Mouse (Mus musculus): Measurements from ENCODE around the gene Txk. TPM values are rescaled to one million over a fixed set of nuclear protein-coding genes. Genes with fewer than 3 reads are reported as not detected.

Gene Txk
- total RNA-seq, 2 experiments from 2014 or later = 0.18 to 0.25 TPM

DNA sequence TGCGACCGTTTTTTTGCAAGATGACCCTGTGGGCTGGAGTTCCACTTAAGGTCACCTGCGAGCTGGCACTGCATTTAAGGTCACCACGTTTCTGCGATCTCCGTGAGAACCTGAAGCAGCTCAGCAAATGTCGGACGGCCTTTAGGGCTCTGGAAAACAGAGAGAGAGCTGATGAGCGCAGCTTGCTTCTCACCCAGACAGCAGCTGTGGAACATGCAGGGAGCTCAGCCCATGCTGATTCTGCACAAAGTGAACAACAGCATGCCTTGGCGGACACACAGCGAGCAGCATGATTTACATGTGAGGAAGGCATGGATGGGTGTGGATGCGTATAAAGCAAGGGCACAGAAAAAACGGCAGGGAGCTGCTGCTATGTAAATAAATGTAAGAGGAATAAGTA, 56.1 kb downstream of the Txk start:
- no peak for DNase-seq (ENCODE audit: low spot score in 2 of 2)

DNA sequence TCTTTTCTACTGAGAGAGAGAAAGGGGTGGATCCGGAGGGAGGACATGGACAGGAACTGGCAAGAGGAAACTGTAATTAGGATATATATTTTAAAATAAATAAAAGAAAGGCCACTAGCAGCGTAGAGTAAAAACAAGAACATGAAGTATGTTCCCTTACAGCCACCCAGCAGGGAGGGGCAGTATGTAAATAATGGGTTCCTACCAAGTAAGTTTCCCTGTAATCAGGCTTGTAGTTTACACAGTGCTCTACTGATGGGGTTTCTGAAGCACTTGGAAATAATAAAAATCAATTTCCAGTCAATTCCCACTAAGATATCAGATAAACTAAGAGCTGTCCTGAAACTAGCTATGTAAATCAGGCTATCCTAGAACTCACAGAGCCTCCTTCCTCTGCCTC, 57.9 kb downstream of the Txk start:
- DNase-seq (ENCODE audit: low spot score in 2 of 2) = no peak

DNA sequence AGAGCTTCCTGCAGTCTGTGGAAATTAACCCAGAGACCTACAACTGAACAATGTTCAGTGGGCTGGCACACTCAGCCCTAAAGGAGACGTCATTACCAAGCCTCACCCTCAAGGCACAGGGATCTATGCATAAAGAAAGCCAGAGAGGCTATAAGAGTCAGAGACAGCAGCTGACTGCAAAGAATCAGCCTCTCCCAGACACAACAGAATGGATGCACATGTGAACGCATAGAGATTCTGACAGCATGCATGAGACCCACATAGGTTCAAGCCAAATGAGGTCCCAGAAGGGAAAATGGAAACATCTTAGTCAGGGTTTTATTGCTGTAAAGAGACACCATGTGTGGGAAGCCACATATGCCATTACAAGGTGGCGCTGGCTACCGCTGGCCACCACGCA, 62.1 kb downstream of the Txk start:
- DNase-seq (ENCODE audit: low spot score in 2 of 2) = no peak

DNA sequence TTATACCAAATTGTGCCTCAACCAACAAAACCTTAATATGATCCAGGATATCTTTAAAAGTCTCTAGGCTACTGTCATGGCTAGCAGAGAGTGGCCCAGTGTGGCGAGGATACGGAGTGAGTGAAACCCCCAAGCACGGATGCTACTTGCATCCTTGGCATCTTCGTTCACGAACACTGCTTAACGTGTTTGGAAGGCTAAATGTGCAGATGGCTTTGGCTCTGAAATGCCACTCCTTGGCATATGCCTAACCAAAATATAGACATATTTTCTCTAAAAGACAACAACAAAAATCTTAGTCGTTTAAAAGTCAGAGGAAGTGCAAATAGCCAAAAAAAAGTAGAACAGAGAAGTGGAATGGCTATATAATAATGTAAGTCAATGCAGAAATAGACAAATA, 63.0 kb downstream of the Txk start:
- no peak for DNase-seq (ENCODE audit: low spot score in 2 of 2)

DNA sequence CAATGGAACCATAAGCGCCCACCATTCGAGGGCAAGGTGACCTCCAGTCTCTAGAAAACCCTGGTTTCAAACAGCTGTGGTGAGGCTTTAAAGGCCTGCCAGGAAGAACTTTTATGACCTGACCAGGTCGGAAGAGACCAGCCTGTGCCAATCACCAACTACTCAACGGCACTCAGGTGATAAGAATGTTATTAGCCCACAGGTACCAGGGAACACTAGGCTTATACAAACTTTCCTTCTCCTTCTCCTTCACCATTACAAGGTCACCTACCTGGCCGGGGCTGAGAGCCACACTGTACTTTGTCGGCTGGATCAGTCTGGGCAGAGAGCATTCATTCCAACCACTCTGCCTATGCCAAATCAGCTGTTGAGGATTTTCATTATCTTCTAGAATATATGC, 71.1 kb downstream of the Txk start:
- no peak for DNase-seq (ENCODE audit: low spot score in 2 of 2)

DNA sequence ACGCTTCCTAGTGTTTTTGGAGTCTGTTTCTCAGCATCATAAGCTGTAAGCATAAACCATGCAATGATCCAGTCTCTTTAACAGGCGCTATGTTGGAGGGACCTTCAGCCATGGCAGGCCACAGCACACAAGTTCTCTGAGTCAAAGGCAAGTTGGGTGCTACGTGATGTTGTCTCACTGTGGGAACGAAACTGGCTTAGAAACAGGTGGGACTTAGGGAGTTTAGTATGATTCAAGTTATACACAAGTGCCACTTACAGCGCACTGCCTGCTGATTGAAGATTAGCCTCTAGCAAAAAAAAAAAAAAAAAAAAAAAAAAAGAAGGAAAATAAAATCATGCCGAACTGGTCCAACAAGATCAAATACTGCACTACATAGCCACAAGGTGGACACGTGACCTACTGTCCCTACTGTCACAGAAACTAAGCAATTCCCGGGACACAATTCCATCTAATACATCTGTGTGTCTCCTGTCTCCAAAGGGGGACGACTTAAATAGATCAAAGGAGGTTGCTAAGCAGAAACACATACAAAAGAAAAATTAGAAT, 77.5 kb downstream of the Txk start:
- no peak for DNase-seq (ENCODE audit: low spot score in 2 of 2)

DNA sequence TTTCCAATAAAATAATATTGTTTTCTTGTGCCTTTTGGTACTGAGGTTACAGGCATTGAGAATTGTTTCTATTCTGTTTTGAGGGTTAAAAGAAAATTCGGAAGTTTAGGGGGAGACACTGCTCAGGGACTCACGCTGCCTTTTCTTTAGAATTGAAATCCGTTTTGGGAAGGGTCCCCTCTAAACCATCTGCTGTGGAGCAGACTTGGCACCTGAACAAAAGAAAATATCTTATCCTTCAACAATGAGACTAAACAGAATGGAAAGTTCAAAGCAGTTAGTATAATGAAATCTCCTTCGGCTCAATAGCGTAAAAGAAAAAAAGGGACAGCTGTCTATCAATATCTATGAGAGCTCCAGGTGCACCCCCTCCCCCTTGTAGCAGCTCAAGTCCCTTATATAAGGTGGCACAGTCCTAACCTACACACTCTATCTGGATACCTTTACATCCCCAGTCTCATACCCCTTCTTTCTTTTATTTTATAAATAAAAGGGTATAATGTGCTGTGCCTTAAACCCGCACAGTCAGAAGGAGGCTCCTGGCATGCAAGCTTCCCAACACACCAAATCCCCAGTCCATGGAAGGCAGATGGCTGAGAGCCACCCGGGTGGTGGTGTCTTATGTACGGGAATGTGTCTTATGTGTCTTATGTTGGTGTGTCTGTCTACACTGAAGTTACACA, 81.4 kb downstream of the Txk start:
- DNase-seq (ENCODE audit: low spot score in 2 of 2) = no peak

DNA sequence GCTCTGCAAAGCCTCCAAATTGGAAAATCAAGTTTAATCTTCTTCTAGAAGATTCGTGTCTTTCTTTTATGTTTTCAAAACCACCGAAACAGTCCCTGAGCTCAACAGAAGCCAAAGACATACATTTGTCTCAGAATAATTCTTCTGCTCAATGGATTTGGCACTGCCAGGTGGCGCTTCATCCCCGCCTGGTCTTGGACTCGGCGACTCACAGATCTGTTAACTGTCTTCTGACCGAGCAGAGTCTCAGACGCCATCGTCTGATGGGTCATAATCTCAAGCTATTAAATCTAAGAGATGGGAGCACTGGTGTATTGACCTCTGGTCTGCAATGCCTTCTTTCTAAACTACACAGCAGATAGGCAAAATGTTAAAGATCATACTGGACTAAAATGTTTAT, 84.2 kb downstream of the Txk start:
- no peak for DNase-seq (ENCODE audit: low spot score in 2 of 2)

DNA sequence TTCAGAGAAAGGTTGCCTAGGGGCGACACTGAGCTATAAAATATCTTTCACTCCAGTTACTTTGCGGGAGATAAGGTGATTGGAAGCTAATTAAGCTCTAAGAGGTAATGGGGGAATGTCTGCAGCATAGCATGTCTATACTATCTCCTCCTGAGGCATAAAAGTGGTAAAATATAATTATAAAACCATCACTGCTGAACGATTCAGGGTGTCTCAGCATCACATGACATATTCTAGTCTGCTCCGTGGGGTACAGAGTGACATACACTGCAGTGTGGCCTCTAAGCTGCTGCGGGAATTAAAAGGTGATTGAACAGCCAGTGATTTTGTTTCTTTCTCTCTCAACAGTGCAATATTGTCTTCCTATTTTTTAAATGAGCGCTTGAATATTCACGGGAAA, 86.1 kb downstream of the Txk start:
- DNase-seq (ENCODE audit: low spot score in 2 of 2) = no peak

DNA sequence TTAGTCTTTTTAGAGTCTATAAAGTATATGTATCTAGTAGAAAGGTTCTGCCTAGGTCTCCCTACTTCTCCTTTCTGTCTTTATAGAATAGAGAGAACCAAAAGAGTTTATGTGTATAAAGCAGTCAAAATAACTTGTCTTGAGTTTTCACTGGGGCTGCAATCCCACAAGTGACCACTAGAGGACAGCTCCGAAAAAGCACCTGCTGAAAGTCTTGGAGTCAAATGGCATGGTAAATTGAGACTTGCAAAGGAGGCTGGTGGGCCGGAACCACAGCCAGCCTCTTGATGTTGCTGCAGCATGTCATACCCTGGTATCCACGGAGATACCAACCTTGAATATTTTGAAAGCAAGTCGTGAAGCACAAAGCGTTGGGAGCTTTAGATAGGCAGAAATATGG, 87.3 kb downstream of the Txk start:
- DNase-seq (ENCODE audit: low spot score in 2 of 2) = peak in 1 of 2 experiments; percentile 37

DNA sequence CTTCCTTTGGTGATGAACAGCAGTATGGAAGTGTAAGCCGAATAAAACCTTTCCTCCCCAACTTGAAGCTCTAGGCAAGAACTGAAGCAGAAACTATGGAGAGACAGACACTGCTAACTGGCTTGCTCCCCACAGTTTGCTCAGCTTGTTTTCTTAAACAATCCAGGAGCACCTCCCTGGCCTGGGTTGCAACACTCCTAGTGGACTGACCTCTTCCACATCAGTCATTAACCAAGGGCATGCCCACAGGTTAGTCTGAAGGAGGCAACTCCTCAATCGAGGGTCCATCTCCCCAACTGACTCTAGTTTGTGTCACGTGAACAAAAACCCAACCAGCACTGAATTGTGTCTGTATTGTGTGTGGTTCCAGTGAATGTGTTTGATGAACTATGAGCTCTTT, 87.7 kb downstream of the Txk start:
- no peak for DNase-seq (ENCODE audit: low spot score in 2 of 2)

DNA sequence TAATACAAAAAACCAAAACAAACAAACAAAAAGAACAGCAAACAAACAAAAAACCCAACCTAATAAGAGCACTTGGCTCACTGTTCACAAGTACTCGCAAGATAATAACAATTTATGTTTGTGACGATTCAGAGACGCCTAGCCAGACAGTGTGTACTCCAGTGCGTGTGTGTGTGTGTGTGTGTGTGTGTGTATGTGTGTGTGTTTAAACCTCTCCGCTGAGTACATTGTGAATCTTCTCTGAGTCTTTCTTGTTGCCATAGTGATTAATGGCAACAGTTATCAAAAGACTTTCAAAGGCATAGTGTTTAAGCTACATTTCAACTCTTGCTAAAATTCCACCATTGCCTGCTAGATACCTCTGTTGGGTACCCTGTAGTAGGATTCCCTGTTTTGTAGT, 88.5 kb downstream of the Txk start:
- no peak for DNase-seq (ENCODE audit: low spot score in 2 of 2)

DNA sequence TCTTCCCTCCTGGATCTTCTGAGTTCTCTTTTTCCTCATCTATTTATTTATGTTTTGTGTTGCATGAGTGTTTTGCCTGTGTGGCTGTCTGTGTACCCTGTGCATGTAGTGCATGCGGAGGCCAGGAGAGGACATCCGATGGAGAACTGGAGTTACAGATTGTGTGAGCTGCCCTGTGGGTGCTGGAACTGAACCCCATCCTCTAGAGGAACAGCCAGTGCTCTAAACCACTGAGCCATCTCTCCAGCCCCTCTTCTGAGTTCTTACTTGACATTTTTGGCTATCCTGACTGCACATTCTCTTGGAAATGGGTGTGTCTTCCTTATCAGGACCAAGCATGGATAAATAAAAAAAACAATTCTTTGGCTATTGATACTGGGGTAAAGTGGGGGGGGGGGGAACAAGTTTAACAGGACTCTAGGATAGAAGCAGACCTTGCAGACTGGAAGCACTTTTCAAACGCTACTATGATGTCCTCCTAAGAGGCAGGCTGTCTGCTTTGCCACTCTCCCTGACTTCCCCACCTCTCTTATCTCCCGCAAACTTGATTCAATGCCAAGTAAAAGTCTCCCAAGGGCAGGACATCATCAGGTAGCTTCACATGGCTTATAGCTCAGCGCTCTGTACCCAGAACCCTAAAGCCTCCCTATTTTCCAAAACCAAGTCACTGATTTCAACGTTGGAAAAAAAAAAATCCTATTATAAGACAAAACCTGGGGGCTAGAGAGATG, 91.4 kb downstream of the Txk start:
- no peak for DNase-seq (ENCODE audit: low spot score in 2 of 2)

DNA sequence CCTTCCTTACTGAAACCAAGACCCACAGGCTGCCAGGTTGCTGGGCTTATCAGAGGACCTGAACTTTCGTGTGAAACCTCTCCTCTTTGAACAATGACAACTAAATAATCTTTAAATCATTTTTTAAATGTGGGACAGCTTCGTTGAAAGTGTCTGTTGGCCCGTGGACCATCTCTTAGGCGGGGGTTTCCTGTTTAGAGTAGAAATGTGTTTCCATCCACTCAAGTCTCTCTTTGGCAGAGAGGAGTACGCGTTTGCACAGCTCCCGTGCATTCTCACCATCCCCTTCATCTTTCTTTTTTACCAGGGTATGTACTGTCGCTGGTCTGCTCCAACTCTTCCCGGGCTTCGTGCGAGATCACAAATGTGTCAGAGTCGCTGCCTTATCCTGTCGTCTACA, 94.2 kb downstream of the Txk start:
- no peak for DNase-seq (ENCODE audit: low spot score in 2 of 2)

DNA sequence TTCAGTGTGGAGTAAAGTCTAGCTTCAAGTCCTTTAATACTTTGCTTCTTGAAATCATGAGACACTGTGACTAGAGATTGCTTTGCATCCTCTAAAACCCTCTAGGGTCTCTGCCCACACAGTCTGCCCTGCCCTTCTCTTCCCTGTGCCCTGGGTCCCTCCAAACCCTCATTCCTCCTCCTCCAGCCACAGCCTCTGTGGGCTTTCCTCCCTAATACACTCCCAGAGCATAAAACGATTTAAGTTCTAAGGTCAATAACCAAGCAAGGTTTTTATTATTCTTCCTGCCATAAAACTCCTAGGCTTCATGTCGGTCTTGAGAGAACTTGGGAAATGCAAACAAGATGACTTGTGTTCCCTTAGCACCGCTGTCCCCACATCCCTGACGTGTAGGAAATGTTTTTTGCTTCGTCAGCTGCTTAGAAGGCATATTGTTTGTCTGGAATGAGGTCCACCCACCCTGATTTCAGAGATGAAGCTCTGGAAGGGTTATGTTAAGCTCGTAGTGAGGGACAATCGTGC, 96.2 kb downstream of the Txk start:
- DNase-seq (ENCODE audit: low spot score in 2 of 2) = no peak

DNA sequence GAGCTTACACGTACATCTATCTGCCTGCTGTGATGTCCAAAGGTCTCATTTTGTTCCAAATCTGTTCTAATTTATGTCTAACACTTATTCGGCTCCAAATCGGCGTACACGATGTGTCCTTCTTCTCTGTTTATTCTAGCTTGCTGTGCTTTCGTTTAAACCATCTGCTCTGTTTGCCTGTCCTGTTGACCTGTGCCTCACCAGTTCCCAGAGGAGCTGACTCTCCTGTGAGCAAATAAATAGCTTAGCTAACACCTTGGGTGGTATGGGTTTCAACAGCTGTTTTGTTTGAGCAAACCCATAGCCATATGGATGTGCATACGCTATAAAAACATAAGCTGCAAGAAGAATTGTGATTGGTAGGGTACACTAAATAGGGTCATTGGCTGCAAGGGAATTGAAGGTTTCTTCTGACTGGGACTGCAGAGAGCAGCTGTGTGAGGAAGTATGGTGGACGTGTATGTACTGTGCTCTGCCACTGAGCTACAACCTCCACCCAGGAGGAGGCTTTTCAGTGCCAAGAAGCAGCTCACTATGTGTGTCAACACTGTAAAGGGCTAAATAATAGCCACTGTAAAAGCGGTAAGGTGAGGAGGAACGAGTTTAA, 99.4 kb downstream of the Txk start:
- DNase-seq (ENCODE audit: low spot score in 2 of 2) = no peak

DNA sequence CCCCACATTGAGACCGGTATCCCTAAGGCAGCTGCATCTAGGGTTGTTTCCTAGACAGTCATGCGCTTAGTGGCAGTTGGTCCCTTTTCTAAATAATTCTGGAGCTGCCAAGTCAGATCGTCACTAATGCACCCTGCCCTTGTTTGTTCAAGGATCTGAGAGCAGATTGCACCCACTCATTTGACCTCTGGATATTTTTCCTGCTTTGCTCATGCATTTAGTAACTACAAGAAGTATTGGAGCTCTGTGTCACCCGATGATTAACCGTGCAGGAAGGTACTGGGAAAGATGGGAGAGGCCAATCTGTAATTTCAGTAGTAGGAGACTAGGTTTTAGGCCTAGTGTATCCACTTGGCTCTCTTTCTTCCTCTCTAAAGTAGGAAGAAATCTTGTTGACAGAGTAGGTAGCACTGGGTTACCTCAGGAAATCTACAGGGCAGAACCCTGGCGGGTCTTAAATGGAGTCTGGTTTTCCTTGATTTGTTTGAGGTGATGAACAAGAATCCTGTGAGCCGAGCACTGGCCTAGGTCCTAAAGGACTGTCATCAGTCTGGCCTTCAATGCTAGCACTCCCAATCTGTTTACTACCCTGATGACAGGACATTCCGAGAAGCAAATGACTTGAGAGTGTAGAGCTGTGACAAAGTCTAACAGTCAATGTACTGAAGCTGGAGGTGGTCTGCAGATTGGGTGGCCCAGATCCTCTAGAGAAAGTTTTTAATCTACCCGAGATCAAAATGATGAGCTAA, 103.4 kb downstream of the Txk start:
- no peak for DNase-seq (ENCODE audit: low spot score in 2 of 2)

DNA sequence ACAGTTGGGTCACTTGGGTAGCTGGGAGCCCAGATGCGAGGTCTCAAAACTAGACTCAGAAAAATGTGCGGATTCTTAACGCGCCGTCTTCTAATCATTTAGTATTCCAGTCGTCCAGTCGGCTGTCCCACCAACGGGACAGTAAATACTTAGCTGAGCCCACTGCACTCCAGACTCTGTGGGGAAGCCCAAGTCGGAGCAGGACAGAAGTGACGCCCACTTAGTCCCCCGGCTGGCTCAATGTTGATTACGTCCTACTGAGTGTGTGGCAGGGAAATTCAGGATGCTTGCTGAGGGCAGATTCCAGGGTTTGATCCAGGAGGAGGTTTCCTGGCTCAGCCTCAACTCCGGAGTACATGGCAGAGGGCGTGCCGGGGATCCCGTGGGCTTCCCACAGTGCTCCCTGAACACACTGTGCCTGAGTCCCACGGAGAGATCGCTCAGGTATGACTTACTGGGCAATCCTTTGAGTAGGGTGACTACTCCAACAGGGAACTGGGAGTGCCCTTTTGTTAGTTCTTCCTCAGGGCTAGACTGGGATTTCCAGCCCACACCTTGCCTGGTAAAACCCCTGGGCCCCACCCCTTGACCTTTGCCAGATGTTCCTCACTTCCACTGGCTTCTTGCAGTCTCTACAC, 104.5 kb downstream of the Txk start:
- no peak for DNase-seq (ENCODE audit: low spot score in 2 of 2)

DNA sequence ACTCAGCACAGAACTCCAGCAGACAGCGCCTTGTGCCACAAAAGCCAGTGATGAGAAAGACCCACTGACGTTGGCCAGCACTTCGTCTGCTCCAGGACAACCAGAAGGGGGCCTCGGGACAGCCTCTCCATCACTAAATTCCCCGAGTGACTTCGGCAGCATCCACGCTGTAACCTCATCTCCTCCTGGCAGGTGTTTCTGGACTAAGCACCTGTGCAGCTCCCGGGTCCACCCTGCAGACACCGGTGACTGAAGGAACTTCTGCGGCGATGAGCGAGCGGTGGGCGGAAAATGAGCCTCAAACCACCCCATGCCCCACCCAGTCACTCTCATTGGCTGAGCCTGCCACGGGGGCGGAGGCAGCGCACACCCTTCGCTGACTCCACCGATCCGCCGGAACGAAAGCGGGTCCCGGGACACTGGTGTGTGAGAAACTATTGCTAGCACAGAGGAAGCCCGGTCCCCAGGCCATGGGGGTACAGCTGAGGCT, 105.1 kb downstream of the Txk start, which contains the start of gene Nipal1:
Gene Nipal1, plus strand, starts transcription at position 378 of the 490 bp plus-strand sequence.
- peak; percentile 25 to 58 for DNase-seq (ENCODE audit: low spot score in 2 of 2)

DNA sequence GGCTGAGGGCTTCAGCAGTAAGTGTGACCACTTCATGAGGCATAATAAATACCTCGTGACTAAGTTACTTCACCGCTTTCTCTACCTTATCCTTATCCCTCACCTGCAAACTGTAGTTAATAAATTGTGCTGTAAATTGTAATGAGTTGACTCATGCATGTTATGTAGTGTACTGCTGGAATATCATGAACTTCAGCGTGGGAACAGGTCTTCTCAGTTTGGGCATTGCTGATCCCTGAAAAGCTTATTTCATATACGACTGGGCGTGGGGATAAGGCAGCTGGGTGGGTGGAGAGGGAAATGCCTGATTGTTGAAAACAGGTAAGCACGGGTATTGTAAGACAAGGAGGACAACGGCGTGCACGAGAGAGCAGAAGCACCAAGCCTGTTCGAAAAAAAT, 105.6 kb downstream of the Txk start:
- no peak for DNase-seq (ENCODE audit: low spot score in 2 of 2)

DNA sequence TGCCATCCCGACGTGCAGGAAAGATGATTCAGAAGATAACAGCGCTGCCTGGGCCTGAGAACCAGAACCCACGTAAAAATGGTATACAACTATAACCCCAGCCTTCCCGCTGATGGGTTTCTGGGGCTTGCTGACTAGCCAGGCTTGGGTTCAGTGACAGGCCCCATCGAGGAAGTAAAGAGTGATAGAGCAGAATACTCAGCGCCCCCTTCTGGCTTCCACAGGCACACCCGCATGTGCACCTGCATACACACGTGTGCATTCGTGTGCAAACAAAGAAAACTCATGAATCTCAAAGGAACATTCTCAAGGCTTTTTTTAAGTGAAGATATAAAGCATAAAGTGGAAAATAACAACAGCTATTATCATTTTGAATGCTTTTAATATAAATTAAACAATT, 106.4 kb downstream of the Txk start:
- no peak for DNase-seq (ENCODE audit: low spot score in 2 of 2)

Data from gastrocnemius, postnatal 4 days (tissue).